26 mouse cellular contexts compared by ENCODE assay signal in genomic region chr11:50104016-50104415, GRCm38 (mm10). TPM values are rescaled to one million over a fixed set of nuclear protein-coding genes. Genes with fewer than 3 reads are reported as not detected.
DNase-seq lines count a peak whose midpoint lies in the region; ATAC-seq and TF ChIP-seq lines count a peak whose summit lies in the region.
"Had no signal": no experiment of that assay in that cellular context is flagged by ENCODE, and none has a peak within 500 bp of the region (broad histone marks: within the 10 kb centered on the region; RNA-seq: fewer than 3 reads in every experiment).

No protein-coding gene starts in this region.

- no peak overlapping the region for H3K4me3 ChIP-seq in heart, embryonic 10.5 days
- no peak overlapping the region for H3K4me3 ChIP-seq in heart, embryonic 11.5 days (ENCODE audit: low read depth, low read length)
- no peak overlapping the region for H3K4me3 ChIP-seq in hindbrain, embryonic 12.5 days
- H3K4me3 ChIP-seq in hindbrain, embryonic 15.5 days: no peak overlapping the region
- no peak overlapping the region for H3K4me3 ChIP-seq in liver, postnatal 0 days (ENCODE audit: low read depth, low read length)
- H3K4me3 ChIP-seq: embryonic facial prominence, embryonic 12.5 days; forebrain, embryonic 15.5 days; heart, embryonic 12.5 days; kidney, embryonic 15.5 days had no signal

- H3K4me2 ChIP-seq in heart, embryonic 11.5 days: no peak overlapping the region
- no peak overlapping the region for H3K4me2 ChIP-seq in hindbrain, embryonic 12.5 days (replicated peaks)
- H3K4me2 ChIP-seq in hindbrain, embryonic 15.5 days: no peak overlapping the region
- H3K4me2 ChIP-seq in liver, postnatal 0 days (ENCODE audit: low read depth, low read length): no peak overlapping the region
- H3K4me2 ChIP-seq: embryonic facial prominence, embryonic 12.5 days; forebrain, embryonic 15.5 days; heart, embryonic 12.5 days; kidney, embryonic 15.5 days had no signal

- no peak overlapping the region for H3K9ac ChIP-seq in heart, embryonic 11.5 days (ENCODE audit: low read depth, low read length)
- H3K9ac ChIP-seq in hindbrain, embryonic 12.5 days: no peak overlapping the region
- no peak overlapping the region for H3K9ac ChIP-seq in hindbrain, embryonic 15.5 days
- H3K9ac ChIP-seq in liver, postnatal 0 days (replicated peaks): no peak overlapping the region
- H3K9ac ChIP-seq: embryonic facial prominence, embryonic 12.5 days; forebrain, embryonic 15.5 days; heart, embryonic 12.5 days; kidney, embryonic 15.5 days had no signal

- 0 out of 2 replicates have a peak overlapping the region, but pooled peaks have one; percentile 4 for H3K27ac ChIP-seq in heart, embryonic 10.5 days
- no peak overlapping the region for H3K27ac ChIP-seq in heart, embryonic 11.5 days (ENCODE audit: low read depth, low read length)
- H3K27ac ChIP-seq in hindbrain, embryonic 12.5 days: peak overlapping the region; percentile 32; the same call in 1 of the 2 replicates
- H3K27ac ChIP-seq in hindbrain, embryonic 15.5 days (replicated peaks): 0 out of 2 replicates have a peak overlapping the region, but pooled peaks have one; percentile 54
- 0 out of 2 replicates have a peak overlapping the region, but pooled peaks have one; percentile 16 for H3K27ac ChIP-seq in liver, postnatal 0 days (ENCODE audit: low read depth)
- H3K27ac ChIP-seq: embryonic facial prominence, embryonic 12.5 days; forebrain, embryonic 15.5 days; kidney, embryonic 15.5 days had no signal

- TF ChIP-seq EP300 in liver, postnatal 0 days (IDR thresholded peaks at IDR 0.05; ENCODE audit: low read depth): no peak

- no peak for ATAC-seq in heart, embryonic 11.5 days (replicated peaks; ENCODE audit: insufficient number of reproducible peaks, low FRiP score, low TSS enrichment)
- ATAC-seq in hindbrain, embryonic 12.5 days (ENCODE audit: low FRiP score): no peak
- ATAC-seq in hindbrain, embryonic 15.5 days (ENCODE audit: low FRiP score, low read depth): no peak
- ATAC-seq in liver, postnatal 0 days: no peak
- ATAC-seq: forebrain, embryonic 15.5 days; Patski had no signal

- peaks cover 19% of the 10 kb centered on the region for H3K4me1 ChIP-seq in heart, embryonic 10.5 days
- peaks cover 19% of the 10 kb centered on the region for H3K4me1 ChIP-seq in heart, embryonic 11.5 days (ENCODE audit: control insufficient read depth, insufficient read depth, low read length)
- H3K4me1 ChIP-seq in hindbrain, embryonic 12.5 days: peaks cover 3% of the 10 kb centered on the region; the same call in 1 of the 2 replicates
- H3K4me1 ChIP-seq in hindbrain, embryonic 15.5 days (replicated peaks): peaks cover 9% of the 10 kb centered on the region
- H3K4me1 ChIP-seq in liver, postnatal 0 days (ENCODE audit: insufficient read depth): peaks cover 31% of the 10 kb centered on the region
- H3K4me1 ChIP-seq: embryonic facial prominence, embryonic 12.5 days had no signal

- DNase-seq in heart, embryonic 10.5 days (ENCODE audit: low spot score): no peak
- no peak for DNase-seq in liver, postnatal 0 days
- no peak for DNase-seq in urinary bladder, postnatal 4 days (ENCODE audit: low spot score in 2 of 2)
- no peak for DNase-seq in cerebellum, adult 11-12 months
- DNase-seq: adrenal gland, postnatal 10 days; cerebellum, adult 9-11 months; embryo, embryonic 11 days; gastrocnemius, postnatal 10 days; heart, postnatal 4 days; kidney, adult 18-20 months; kidney, postnatal 25 days; layer of hippocampus, postnatal 36 days; left cerebral cortex, postnatal 4 days; lung, adult 2 months; lung, postnatal 10 days; midbrain, embryonic 14.5 days; right cerebral cortex, postnatal 25 days; thymus, postnatal 14 days had no signal

- no peaks in the 10 kb centered on the region for H3K27me3 ChIP-seq in heart, embryonic 10.5 days (ENCODE audit: insufficient read depth, poor library complexity, severe bottlenecking)
- H3K27me3 ChIP-seq in heart, embryonic 11.5 days (ENCODE audit: control insufficient read depth, insufficient read depth, low read length): no peaks in the 10 kb centered on the region
- no peaks in the 10 kb centered on the region for H3K27me3 ChIP-seq in hindbrain, embryonic 12.5 days
- H3K27me3 ChIP-seq in hindbrain, embryonic 15.5 days: no peaks in the 10 kb centered on the region
- H3K27me3 ChIP-seq in liver, postnatal 0 days (ENCODE audit: insufficient read depth, low read length): no peaks in the 10 kb centered on the region
- H3K27me3 ChIP-seq: embryonic facial prominence, embryonic 12.5 days; forebrain, embryonic 15.5 days; heart, embryonic 12.5 days; kidney, embryonic 15.5 days; Patski had no signal

- no peaks in the 10 kb centered on the region for H3K9me3 ChIP-seq in heart, embryonic 10.5 days
- H3K9me3 ChIP-seq in heart, embryonic 11.5 days (replicated peaks; ENCODE audit: control insufficient read depth, low read length): no peaks in the 10 kb centered on the region
- no peaks in the 10 kb centered on the region for H3K9me3 ChIP-seq in hindbrain, embryonic 12.5 days (replicated peaks)
- no peaks in the 10 kb centered on the region for H3K9me3 ChIP-seq in hindbrain, embryonic 15.5 days
- H3K9me3 ChIP-seq in liver, postnatal 0 days (ENCODE audit: low read length): no peaks in the 10 kb centered on the region
- H3K9me3 ChIP-seq: embryonic facial prominence, embryonic 12.5 days; forebrain, embryonic 15.5 days; heart, embryonic 12.5 days; kidney, embryonic 15.5 days had no signal

- 46% methylated on average over 6 of the region's 6 CpGs for WGBS in heart, embryonic 10.5 days
- WGBS in heart, embryonic 11.5 days (ENCODE audit: insufficient replicate concordance): 51% methylated on average over 6 of the region's 6 CpGs
- 85% methylated on average over 6 of the region's 6 CpGs for WGBS in hindbrain, embryonic 12.5 days
- WGBS in hindbrain, embryonic 15.5 days: 76% methylated on average over 6 of the region's 6 CpGs
- 65% methylated on average over 6 of the region's 6 CpGs for WGBS in liver, postnatal 0 days (ENCODE audit: insufficient replicate concordance)

- H3K36me3 ChIP-seq in heart, embryonic 10.5 days: 0 out of 2 replicates have a peak, but pooled peaks cover under 1% of the 10 kb centered on the region
- H3K36me3 ChIP-seq in heart, embryonic 11.5 days (ENCODE audit: control insufficient read depth, insufficient read depth, low read length): no peaks in the 10 kb centered on the region
- H3K36me3 ChIP-seq in hindbrain, embryonic 12.5 days: peaks cover 22% of the 10 kb centered on the region
- H3K36me3 ChIP-seq in hindbrain, embryonic 15.5 days: peaks cover 5% of the 10 kb centered on the region; the same call in 1 of the 2 replicates
- H3K36me3 ChIP-seq in liver, postnatal 0 days (replicated peaks; ENCODE audit: insufficient read depth, low read length): peaks cover 3% of the 10 kb centered on the region; the same call in 1 of the 2 replicates

- TF ChIP-seq CTCF in liver, postnatal 0 days (IDR thresholded peaks at IDR 0.05; ENCODE audit: low read depth): no peak

RNA-seq across cellular contexts. Expression of gene Tbc1d9b, which starts 27.2 kb away (rescaled TPM):
- 29.5 and 36.5 TPM in 2 replicates for polyA plus RNA-seq in heart, embryonic 10.5 days (2016; fragmentation: Nextera tagmentation; extraction: Ambion mirVana)
- 20.7 and 27.3 TPM in 2 replicates for polyA plus RNA-seq in heart, embryonic 11.5 days (2014; fragmentation: Nextera tagmentation; extraction: Ambion mirVana)
- polyA plus RNA-seq in hindbrain, embryonic 12.5 days (2016; fragmentation: Nextera tagmentation; extraction: Ambion mirVana): 46.1 and 51.2 TPM in 2 replicates
- 42.5 and 42.6 TPM in 2 replicates for polyA plus RNA-seq in hindbrain, embryonic 15.5 days (2015; fragmentation: Nextera tagmentation; extraction: Ambion mirVana)
- polyA plus RNA-seq in liver, postnatal 0 days (2015; fragmentation: Nextera tagmentation; extraction: Ambion mirVana): 8.9 and 9.1 TPM in 2 replicates
